Mouse (Mus musculus) ES-E14 (cell line): Measurements from ENCODE around the gene Zdhhc22. TPM values are rescaled to one million over a fixed set of nuclear protein-coding genes. Genes with fewer than 3 reads are reported as not detected.

Experiments used
- DNase-seq: peaks from one replicate; pipeline ENCODE4 v3.0.0-alpha.2; 2013; ENCODE audit warnings: low read depth, low spot score
- H3K27ac ChIP-seq: 2 replicates; pipeline ENCODE4 v1.5.1; 2012; ENCODE audit warnings: low read depth, mild to moderate bottlenecking, low read length, moderate library complexity, mixed read lengths; ENCODE audit not compliant: poor library complexity, insufficient read depth, severe bottlenecking
- H3K36me3 ChIP-seq: 2 replicates; pipeline ENCODE4 v1.6.1; 2012; ENCODE audit warnings: mild to moderate bottlenecking, low read length, moderate library complexity, mixed read lengths; ENCODE audit not compliant: control insufficient read depth, poor library complexity, insufficient read depth, severe bottlenecking
- H3K4me1 ChIP-seq, 2 experiments: fragments of 150-350 bp in 1 of 2; sonication (generic) in 1 of 2; 2 replicates each; pipeline ENCODE4 v1.6.1; 2012; ENCODE audit warnings: low read length in 2 of 2, mild to moderate bottlenecking in 1 of 2, mixed read lengths in 1 of 2; ENCODE audit not compliant: control insufficient read depth in 2 of 2, insufficient read depth in 2 of 2, poor library complexity in 1 of 2
- H3K4me3 ChIP-seq, 2 experiments: fragments of 150-350 bp in 1 of 2; sonication (generic) in 1 of 2; 2 replicates each; pipeline ENCODE4 v1.5.1; 2012; ENCODE audit warnings: low read length in 2 of 2, low read depth in 1 of 2, mild to moderate bottlenecking in 1 of 2, mixed read lengths in 1 of 2; ENCODE audit not compliant: insufficient read depth in 1 of 2, poor library complexity in 1 of 2, severe bottlenecking in 1 of 2
- H3K9ac ChIP-seq: 2 replicates; pipeline ENCODE4 v1.6.1; 2012; ENCODE audit warnings: low read depth, mild to moderate bottlenecking, low read length, mixed read lengths; ENCODE audit not compliant: poor library complexity, insufficient read depth, severe bottlenecking
- H3K9me3 ChIP-seq: fragments of 150-350 bp; sonication (generic); 2 replicates; pipeline ENCODE4 v1.6.1; 2012; ENCODE audit warnings: low read depth, mild to moderate bottlenecking, low read length; ENCODE audit not compliant: control insufficient read depth, insufficient read depth
- CHD2 ChIP-seq: IDR thresholded peaks from 2 replicates; pipeline ENCODE4 v1.6.1; 2014; ENCODE audit warnings: mild to moderate bottlenecking, low read depth, low read length, inconsistent platforms
- HCFC1 ChIP-seq: IDR thresholded peaks from 2 replicates; pipeline ENCODE4 v1.6.1; 2012; ENCODE audit warnings: low read length, inconsistent platforms, borderline replicate concordance; ENCODE audit not compliant: insufficient read depth
- MAFK ChIP-seq: IDR thresholded peaks from 2 replicates; pipeline ENCODE4 v1.6.1; 2014; ENCODE audit warnings: mild to moderate bottlenecking, low read depth, low read length, inconsistent platforms; ENCODE audit not compliant: insufficient read depth
- ZC3H11A ChIP-seq: IDR thresholded peaks from 2 replicates; pipeline ENCODE4 v1.6.1; 2012; ENCODE audit warnings: low read depth, mild to moderate bottlenecking, inconsistent platforms, low read length, borderline replicate concordance
- ZNF384 ChIP-seq: IDR thresholded peaks from 2 replicates; pipeline ENCODE4 v1.6.1; 2012; ENCODE audit warnings: low read depth, low read length, inconsistent platforms
- in situ Hi-C, 2 experiments: fragments of 600-800 bp; cut with MboI; formaldehyde crosslinking; loops; one replicate each; pipeline ENCODE4 v1.15.1; 2025; ENCODE audit warnings: low sequenced_read_pairs in 2 of 2, inconsistent platforms in 1 of 2; ENCODE audit not compliant: unreplicated experiment in 2 of 2
- total RNA-seq: library from RNA; depleted of rRNA; stranded (reverse); fragments of 300-350 nt; gene quantifications from 2 replicates; pipeline ENCODE4 v1.2.3, GENCODE M21; 2012

Zdhhc22 gene
- total RNA-seq, 1 experiment, result not detected

DNA sequence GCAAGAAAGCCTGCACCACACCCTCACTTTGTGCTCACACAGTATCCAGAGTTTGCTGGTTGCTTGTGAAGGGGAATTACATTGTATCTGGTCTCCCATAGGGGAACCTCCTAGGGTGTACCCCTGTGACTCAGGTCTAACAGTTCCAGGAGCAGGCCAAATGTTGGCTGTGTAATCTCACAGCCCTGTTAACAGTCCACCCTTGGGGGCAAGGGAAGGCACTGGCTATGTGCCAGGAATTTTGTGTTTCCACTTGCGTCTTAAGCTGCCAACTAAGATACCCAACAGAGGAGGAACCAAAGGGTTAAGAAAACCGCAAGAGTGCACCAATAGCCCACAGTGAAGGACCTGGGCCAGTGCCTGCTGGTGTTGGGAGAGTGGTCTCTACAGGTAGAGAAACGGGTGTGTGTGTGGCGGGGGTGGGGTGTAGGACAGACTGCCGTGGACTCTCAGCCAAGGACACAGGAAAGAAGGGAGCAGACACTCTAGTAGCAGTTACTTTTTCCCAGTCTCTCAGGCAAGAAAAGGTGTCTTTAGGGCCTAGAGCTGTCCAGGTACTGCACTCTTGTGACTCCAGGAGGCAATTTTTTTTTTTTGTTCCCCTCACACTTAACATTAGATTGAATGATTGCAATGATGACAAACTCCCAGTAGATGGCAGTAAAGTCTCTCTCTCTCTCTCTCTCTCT lies 10.1 kb upstream of the Zdhhc22 start:
- Histone ChIP-seq H3K27ac (no peak overlapping the region), H3K4me3 (no peak overlapping the region), H3K4me1 (peaks cover 0 to 11% of the 10 kb centered on the region in 2 experiments; a peak in 1 of 4 replicates), H3K36me3 (no peaks in the 10 kb centered on the region), H3K9me3 (no peaks in the 10 kb centered on the region), H3K9ac (no peak overlapping the region)
- in situ Hi-C loops, result no loop called here
- peak; percentile 47 for DNase-seq
- TF ChIP-seq HCFC1, result no peak
- TF ChIP-seq ZNF384, result peak; percentile 86

DNA sequence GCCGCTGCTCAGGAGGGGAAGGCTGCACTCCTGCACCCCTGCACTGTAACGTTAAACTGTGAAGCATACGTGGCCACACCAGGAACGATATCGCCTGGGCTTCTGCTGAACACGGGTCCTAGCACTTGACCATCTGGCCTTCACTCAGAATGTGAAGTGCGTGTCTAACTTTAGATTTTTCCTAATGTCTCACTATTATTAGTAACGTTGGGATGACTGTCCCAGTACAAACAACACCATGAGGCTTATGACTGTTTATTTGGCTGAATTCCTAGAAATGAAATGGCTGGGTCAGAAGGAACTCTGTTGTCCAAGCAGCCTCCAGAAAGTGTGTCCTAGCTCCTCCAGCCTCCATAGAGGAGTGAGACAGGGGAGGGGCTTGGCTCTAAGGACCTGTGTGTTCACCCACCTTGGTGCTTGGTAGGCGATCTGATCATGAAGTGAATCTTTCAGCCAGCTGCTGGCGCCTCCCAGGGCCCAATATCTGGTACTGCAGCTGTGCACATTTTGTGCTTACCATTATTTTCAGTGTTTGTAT lies 9.1 kb upstream of the Zdhhc22 start:
- Histone ChIP-seq H3K4me1 (peaks cover 0 to 11% of the 10 kb centered on the region in 2 experiments; a peak in 1 of 4 replicates), H3K27ac (no peak overlapping the region), H3K9me3 (no peaks in the 10 kb centered on the region), H3K36me3 (no peaks in the 10 kb centered on the region), H3K4me3 (no peak overlapping the region), H3K9ac (no peak overlapping the region)
- in situ Hi-C loops, result no loop called here
- DNase-seq, result no peak
- TF ChIP-seq ZC3H11A (0 out of 2 replicates have a peak, but pooled peaks have one; percentile 13), CHD2 (no peak)

DNA sequence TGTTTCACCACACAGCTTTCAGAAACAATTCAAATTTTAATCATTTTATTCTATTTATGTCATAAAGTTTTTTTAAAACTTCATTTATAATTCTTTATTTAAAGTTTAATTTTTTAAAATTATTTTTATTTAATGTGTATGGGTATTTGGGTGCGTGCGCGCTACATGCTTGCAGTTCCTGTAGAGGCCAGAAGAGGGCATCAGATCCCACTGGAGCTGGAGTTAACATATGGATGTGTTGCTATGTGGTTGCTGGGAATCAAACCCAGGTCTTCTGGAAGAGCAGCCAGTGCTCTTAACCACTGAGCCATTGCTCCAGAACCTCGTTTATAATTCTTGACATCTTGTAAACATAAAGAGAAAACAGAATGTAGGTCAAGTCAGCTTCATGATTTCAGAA lies 8.5 kb upstream of the Zdhhc22 start:
- TF ChIP-seq CHD2, result no peak
- no peak for TF ChIP-seq ZC3H11A
- no peak for TF ChIP-seq HCFC1
- no peak for TF ChIP-seq MAFK
- TF ChIP-seq ZNF384, result no peak
- H3K36me3 ChIP-seq, result no peaks in the 10 kb centered on the region
- no peak overlapping the region for H3K9ac ChIP-seq
- H3K4me3 ChIP-seq, result no peak overlapping the region
- H3K27ac ChIP-seq, result no peak overlapping the region
- no peaks in the 10 kb centered on the region for H3K9me3 ChIP-seq
- DNase-seq, result no peak
- in situ Hi-C loops, result no loop called here
- peaks cover 0 to 11% of the 10 kb centered on the region in 2 experiments; a peak in 1 of 4 replicates for H3K4me1 ChIP-seq

DNA sequence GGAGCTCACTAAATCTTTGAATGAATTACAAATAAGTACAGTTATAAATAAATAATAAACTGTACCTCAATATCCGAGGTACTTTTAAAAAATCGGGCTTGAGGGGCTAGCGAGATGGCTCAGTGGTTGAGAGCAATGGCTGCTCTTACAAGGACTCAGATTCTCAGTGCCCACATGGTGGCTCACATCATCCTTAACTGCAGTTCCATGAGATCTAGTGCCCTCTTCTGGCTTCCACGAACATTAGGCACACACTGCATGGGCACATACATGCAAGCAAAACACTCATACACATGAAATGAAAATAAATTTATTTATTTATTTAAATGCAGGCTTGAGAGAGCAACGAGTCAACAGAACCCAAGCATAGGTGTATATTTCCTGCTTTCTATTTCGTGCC lies 5.7 kb upstream of the Zdhhc22 start:
- Histone ChIP-seq H3K9me3 (no peaks in the 10 kb centered on the region), H3K27ac (no peak overlapping the region), H3K4me1 (peaks cover 0 to 2% of the 10 kb centered on the region in 2 experiments; a peak in 1 of 4 replicates), H3K9ac (no peak overlapping the region), H3K36me3 (no peaks in the 10 kb centered on the region), H3K4me3 (no peak overlapping the region)
- TF ChIP-seq ZC3H11A (no peak), HCFC1 (no peak), MAFK (no peak), ZNF384 (no peak), CHD2 (no peak)
- in situ Hi-C loops, result no loop called here
- DNase-seq, result no peak
